In genomic region chr13:115814211-115814610, GRCm38 (mm10) we compare ENCODE assay signal across 33 mouse cellular contexts.
"Had no signal": no experiment of that assay in that cellular context is flagged by ENCODE, and none has a peak within 500 bp of the region (broad histone marks: within the 10 kb centered on the region; RNA-seq: fewer than 3 reads in every experiment).

No protein-coding gene starts in this region.

- H3K4me1 ChIP-seq: heart, embryonic 12.5 days; heart, embryonic 13.5 days; heart, embryonic 15.5 days; hindbrain, embryonic 10.5 days; hindbrain, embryonic 12.5 days; hindbrain, embryonic 13.5 days; hindbrain, embryonic 15.5 days had no signal

- H3K4me2 ChIP-seq: heart, embryonic 11.5 days; heart, embryonic 12.5 days; heart, embryonic 13.5 days; heart, embryonic 15.5 days; hindbrain, embryonic 12.5 days; hindbrain, embryonic 13.5 days; hindbrain, embryonic 14.5 days; hindbrain, embryonic 15.5 days had no signal

- H3K9ac ChIP-seq: heart, embryonic 12.5 days; heart, embryonic 13.5 days; heart, embryonic 15.5 days; hindbrain, embryonic 12.5 days; hindbrain, embryonic 13.5 days; hindbrain, embryonic 14.5 days; hindbrain, embryonic 15.5 days had no signal

- H3K9me3 ChIP-seq: heart, embryonic 12.5 days; heart, embryonic 13.5 days; heart, embryonic 15.5 days; hindbrain, embryonic 10.5 days; hindbrain, embryonic 12.5 days; hindbrain, embryonic 13.5 days; hindbrain, embryonic 15.5 days had no signal

- DNase-seq: heart, postnatal 10 days; heart, postnatal 14 days; heart, postnatal 36 days; heart, postnatal 4 days; kidney, adult 11 months; kidney, adult 18-20 months; kidney, adult 2 months; kidney, adult 8-10 months; kidney, adult 9 months; kidney, postnatal 10 days; kidney, postnatal 14 days; kidney, postnatal 25 days; kidney, postnatal 36 days; kidney, postnatal 4 days; layer of hippocampus, adult 9-11 months; layer of hippocampus, postnatal 36 days had no signal

- H3K27me3 ChIP-seq: heart, embryonic 12.5 days; heart, embryonic 13.5 days; heart, embryonic 15.5 days; hindbrain, embryonic 12.5 days; hindbrain, embryonic 13.5 days; hindbrain, embryonic 15.5 days had no signal

- H3K36me3 ChIP-seq: heart, embryonic 12.5 days; heart, embryonic 13.5 days; heart, embryonic 15.5 days; hindbrain, embryonic 10.5 days; hindbrain, embryonic 12.5 days; hindbrain, embryonic 13.5 days; hindbrain, embryonic 15.5 days had no signal

- ATAC-seq: hindbrain, embryonic 16.5 days; hindbrain, postnatal 0 days; inflammation-experienced regulatory T-cells, adult 6 months; intestine, embryonic 16.5 days; intestine, postnatal 0 days had no signal

- H3K27ac ChIP-seq: heart, embryonic 13.5 days; heart, embryonic 15.5 days; hindbrain, embryonic 10.5 days; hindbrain, embryonic 12.5 days; hindbrain, embryonic 13.5 days; hindbrain, embryonic 14.5 days; hindbrain, embryonic 15.5 days; hindbrain, postnatal 0 days; kidney, postnatal 0 days; layer of hippocampus, adult 2 months; left cerebral cortex, adult 2 months had no signal

- H3K4me3 ChIP-seq: heart, embryonic 12.5 days; heart, embryonic 13.5 days; heart, embryonic 15.5 days; hindbrain, embryonic 10.5 days; hindbrain, embryonic 12.5 days; hindbrain, embryonic 13.5 days; hindbrain, embryonic 15.5 days; layer of hippocampus, adult 2 months; left cerebral cortex, adult 2 months had no signal
